Mouse (Mus musculus) embryonic facial prominence, embryonic 15.5 days (tissue): ENCODE data around the gene Pirb. TPM values are rescaled to one million over a fixed set of nuclear protein-coding genes. Genes with fewer than 3 reads are reported as not detected.

ENCODE experiments used
- ATAC-seq: fragments of 200-750 bp; cut with Nextera tagmentation; 2 replicates; pipeline ENCODE4 v1.8.0; 2017; ENCODE audit warnings: low read depth, moderate TSS enrichment; ENCODE audit not compliant: insufficient number of reproducible peaks, low FRiP score, low TSS enrichment
- H3K27ac ChIP-seq: fragments of 300-500 bp; sonication (generic); replicated peaks from 2 replicates; pipeline ENCODE4 v1.5.1; 2015; ENCODE audit warnings: mild to moderate bottlenecking, inconsistent platforms
- H3K27me3 ChIP-seq: fragments of 300-500 bp; sonication (generic); 2 replicates; pipeline ENCODE4 v1.6.1; 2015; ENCODE audit warnings: inconsistent platforms
- H3K36me3 ChIP-seq: fragments of 300-500 bp; sonication (generic); 2 replicates; pipeline ENCODE4 v1.6.1; 2015; ENCODE audit warnings: mild to moderate bottlenecking, inconsistent platforms
- H3K4me1 ChIP-seq: fragments of 300-500 bp; sonication (generic); 2 replicates; pipeline ENCODE4 v1.6.1; 2015; ENCODE audit warnings: inconsistent platforms
- H3K4me2 ChIP-seq: fragments of 300-500 bp; sonication (generic); replicated peaks from 2 replicates; pipeline ENCODE4 v1.6.1; 2015; ENCODE audit warnings: mild to moderate bottlenecking, inconsistent platforms
- H3K4me3 ChIP-seq: fragments of 300-500 bp; sonication (generic); replicated peaks from 2 replicates; pipeline ENCODE4 v1.5.1; 2015; ENCODE audit warnings: mild to moderate bottlenecking, inconsistent platforms
- H3K9ac ChIP-seq: fragments of 300-500 bp; sonication (generic); 2 replicates; pipeline ENCODE4 v1.6.1; 2015; ENCODE audit warnings: inconsistent platforms
- H3K9me3 ChIP-seq: fragments of 300-500 bp; sonication (generic); replicated peaks from 2 replicates; pipeline ENCODE4 v1.6.1; 2016; ENCODE audit warnings: inconsistent platforms
- WGBS: fragments of 180-500 bp; shearing (Covaris S2); methylation state at CpG from one replicate; pipeline ENCODE4 v1.1.7; 2015; 5-methylcytosine and 5-hydroxymethylcytosine counted together
- polyA plus RNA-seq: library from polyadenylated mRNA; unstranded; fragments of >200 nt; fragmentation: Nextera tagmentation; extraction: Ambion mirVana; gene quantifications from 2 replicates; pipeline ENCODE4 v1.2.1, GENCODE M21; 2015

Pirb gene
- polyA plus RNA-seq, 1 experiment from 2014 or later, result 1.4 TPM

DNA sequence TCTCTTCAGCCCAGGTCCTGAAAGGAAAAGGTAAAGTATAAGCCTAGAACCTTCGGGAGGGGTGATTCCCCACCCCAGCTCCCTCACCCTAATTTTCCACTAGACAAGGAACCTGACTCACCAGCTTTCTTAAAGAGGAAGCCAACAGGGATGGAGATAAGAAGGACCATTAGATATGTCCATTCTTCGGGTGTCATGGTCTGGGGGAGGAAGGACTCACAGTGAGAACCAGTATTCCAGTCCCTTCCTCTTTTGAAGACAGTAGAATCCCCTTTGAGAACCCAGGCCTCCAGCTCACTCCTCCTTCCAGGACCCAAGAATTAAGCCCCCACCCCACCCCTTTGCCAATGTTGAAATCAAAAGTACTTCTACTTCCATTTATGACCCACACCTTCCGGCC lies 28.3 kb downstream of the Pirb start:
- ATAC-seq, result no peak
- WGBS, result 29% methylated on average over 3 of the region's 3 CpGs

DNA sequence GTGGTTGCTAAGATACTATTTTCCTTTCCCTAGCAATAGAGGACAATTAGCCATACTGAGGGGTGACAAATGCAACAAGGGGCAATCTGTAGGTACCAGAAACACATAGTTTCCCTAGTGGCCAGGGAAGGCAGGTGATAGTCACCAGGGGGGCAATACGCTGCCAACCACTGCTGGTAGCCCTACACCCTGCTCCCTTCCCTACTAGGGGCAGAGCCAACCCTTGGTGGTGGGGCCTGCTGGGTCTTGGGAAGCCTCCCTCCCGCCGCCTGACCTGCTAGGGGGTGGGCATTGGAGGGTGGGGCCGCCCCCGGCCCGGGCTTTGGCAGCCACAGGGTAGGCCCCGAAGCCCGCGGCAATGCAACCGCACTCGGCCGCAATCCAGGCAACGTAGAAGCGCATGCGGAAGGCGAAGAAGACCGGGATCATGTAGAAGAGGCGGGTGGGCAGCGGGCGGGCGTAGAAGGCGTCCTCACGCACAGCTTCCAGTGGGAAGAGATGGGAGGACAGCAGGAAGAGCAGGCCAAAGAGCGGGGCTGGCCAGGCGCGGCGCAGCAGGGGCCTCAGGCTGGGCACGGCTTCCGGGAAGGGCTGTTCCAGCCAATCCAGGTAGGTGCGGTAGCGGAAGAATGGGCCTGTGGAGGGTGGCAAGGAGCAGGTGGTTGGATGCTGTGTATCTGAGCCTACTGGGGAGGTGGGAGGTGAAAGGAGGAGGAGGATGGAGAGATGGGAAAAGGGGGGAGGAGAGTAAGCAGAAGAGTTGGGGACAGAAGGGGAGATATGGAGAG lies 34.6 kb downstream of the Pirb start:
- Histone ChIP-seq H3K27ac (no peak overlapping the region), H3K9ac (no peak overlapping the region), H3K27me3 (no peaks in the 10 kb centered on the region), H3K4me2 (no peak overlapping the region), H3K4me1 (no peaks in the 10 kb centered on the region), H3K9me3 (no peaks in the 10 kb centered on the region), H3K36me3 (peaks cover 64% of the 10 kb centered on the region), H3K4me3 (no peak overlapping the region)
- no peak for ATAC-seq
- 79% methylated on average over 31 of the region's 31 CpGs for WGBS

More for the DNA sequence above, 28.3 kb downstream of the Pirb start:
- Histone ChIP-seq H3K9ac (peak overlapping the region; percentile 88), H3K4me3 (peak overlapping the region; percentile 72), H3K4me1 (peaks cover 16% of the 10 kb centered on the region), H3K4me2 (peak overlapping the region; percentile 87), H3K27me3 (no peaks in the 10 kb centered on the region), H3K36me3 (peaks cover 27% of the 10 kb centered on the region), H3K27ac (peak overlapping the region; percentile 97), H3K9me3 (no peaks in the 10 kb centered on the region)

DNA sequence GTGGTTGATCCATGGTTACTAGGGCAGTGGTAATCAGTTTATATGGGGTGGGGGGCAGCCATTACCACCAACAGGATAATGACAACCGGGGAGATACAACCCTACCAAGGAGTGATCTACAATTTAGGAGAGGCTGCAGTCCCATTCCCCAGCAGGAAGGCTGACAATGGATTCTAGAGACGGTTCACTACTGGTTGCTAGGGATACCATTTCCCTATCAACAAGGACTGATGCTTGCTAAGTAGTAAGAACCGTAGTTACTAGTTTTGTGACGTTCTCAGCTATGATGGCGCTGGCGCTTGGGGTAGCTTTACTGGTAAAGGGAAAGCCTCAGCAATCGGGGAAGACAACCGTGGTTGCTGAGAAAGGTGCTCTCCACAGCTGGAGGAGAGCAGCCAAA lies 35.5 kb downstream of the Pirb start:
- WGBS, result 90% methylated on average over 8 of the region's 8 CpGs

DNA sequence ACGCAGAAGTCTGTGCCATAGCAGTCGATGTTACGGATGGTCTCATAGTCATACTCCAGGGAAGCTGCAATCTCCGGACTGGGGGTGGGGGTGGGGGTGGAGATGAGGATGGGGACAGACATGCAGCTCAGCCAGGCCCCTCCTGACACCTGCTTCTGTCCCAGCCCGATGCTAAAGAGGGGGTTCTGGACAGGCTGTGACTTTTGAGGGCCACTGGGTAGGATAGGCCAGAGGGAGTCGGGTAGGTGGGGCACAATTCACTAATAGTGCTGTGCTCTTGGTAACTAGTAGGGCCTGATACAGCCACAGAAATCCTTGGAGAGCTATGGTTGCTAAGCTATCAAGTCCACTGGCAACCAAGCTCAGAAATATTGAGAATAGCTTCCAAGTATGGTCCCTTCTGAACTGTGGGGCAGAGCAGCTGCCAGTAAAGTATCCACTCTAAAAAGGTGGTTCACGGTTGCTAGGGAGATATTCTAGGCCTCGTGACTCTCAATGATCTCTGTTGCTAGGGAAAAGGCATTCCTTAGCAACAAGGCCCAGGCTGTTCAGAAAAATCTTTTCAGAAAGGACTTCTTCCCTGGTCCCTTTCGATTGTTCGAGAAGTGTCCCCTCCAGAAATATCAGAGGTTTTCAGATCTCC lies 36.2 kb downstream of the Pirb start:
- no peak overlapping the region for H3K4me2 ChIP-seq
- H3K4me3 ChIP-seq, result no peak overlapping the region
- H3K9me3 ChIP-seq, result no peaks in the 10 kb centered on the region
- H3K4me1 ChIP-seq, result no peaks in the 10 kb centered on the region
- ATAC-seq, result no peak
- peaks cover 57% of the 10 kb centered on the region for H3K36me3 ChIP-seq
- H3K27me3 ChIP-seq, result no peaks in the 10 kb centered on the region
- no peak overlapping the region for H3K27ac ChIP-seq
- 89% methylated on average over 10 of the region's 10 CpGs for WGBS
- H3K9ac ChIP-seq, result no peak overlapping the region

More for the DNA sequence above, 35.5 kb downstream of the Pirb start:
- Histone ChIP-seq H3K9ac (no peak overlapping the region), H3K36me3 (peaks cover 60% of the 10 kb centered on the region), H3K9me3 (no peaks in the 10 kb centered on the region), H3K27ac (no peak overlapping the region), H3K27me3 (no peaks in the 10 kb centered on the region), H3K4me2 (no peak overlapping the region), H3K4me3 (no peak overlapping the region), H3K4me1 (no peaks in the 10 kb centered on the region)
- ATAC-seq, result no peak

DNA sequence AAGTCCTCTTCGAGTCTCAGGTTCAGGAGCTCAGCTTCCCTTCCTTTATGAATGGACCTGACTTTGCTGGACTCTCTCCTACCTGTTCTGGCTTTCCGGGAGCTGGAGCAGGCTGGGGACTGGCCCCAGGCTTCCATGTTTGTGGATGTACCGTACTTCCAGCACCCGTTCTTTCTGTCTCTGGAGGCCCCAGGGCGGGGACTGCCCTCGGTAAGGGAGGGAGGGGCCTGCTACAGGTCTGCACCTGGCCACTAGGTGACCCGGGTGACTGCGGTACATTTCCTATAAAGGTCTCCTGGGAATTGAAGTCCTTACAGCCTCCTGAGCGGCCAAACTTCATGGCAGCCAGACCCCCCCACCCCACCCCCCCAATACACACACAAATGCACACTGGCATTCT lies 42.8 kb downstream of the Pirb start, which contains the start of gene Tmc4:
Gene Tmc4 (minus strand): TSS at position 212 of the 400 bp plus-strand sequence.
- no peaks in the 10 kb centered on the region for H3K27me3 ChIP-seq
- H3K27ac ChIP-seq, result no peak within 1 kb of the TSS
- peaks cover 15% of the 10 kb centered on the region; the same call in 1 of the 2 replicates for H3K36me3 ChIP-seq
- ATAC-seq, result no peak
- no peak within 1 kb of the TSS for H3K9ac ChIP-seq
- H3K9me3 ChIP-seq, result no peaks in the 10 kb centered on the region
- no peak within 1 kb of the TSS for H3K4me3 ChIP-seq
- WGBS, result 43% methylated on average over 9 of the region's 9 CpGs
- H3K4me1 ChIP-seq, result no peaks in the 10 kb centered on the region
- no peak within 1 kb of the TSS for H3K4me2 ChIP-seq

DNA sequence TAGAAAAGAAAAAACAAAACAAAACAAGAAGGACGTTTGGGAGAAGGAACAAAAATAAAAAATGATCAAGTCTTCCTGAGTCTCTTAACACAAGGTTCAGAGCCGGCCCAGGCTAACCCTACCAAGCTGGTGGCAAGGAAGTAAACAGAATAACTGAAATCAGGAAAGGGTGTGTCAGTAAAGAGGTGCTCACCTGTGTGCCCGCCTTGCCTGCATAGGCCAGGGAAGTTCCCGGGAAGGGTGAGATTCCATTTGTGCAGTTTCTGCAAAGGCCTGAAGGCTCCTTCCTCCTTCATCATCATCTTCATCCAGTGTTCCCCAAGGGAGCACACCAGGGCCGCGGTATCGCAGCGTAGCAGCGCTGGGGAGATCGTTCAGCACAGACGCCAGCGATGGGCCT lies 43.8 kb downstream of the Pirb start:
- H3K27me3 ChIP-seq, result no peaks in the 10 kb centered on the region
- H3K36me3 ChIP-seq, result peaks cover 11% of the 10 kb centered on the region; the same call in 1 of the 2 replicates
- WGBS, result 86% methylated on average over 12 of the region's 12 CpGs
- no peak overlapping the region for H3K9ac ChIP-seq
- H3K9me3 ChIP-seq, result no peaks in the 10 kb centered on the region
- H3K4me1 ChIP-seq, result no peaks in the 10 kb centered on the region
- H3K4me2 ChIP-seq, result no peak overlapping the region
- no peak for ATAC-seq
- no peak overlapping the region for H3K4me3 ChIP-seq
- no peak overlapping the region for H3K27ac ChIP-seq

DNA sequence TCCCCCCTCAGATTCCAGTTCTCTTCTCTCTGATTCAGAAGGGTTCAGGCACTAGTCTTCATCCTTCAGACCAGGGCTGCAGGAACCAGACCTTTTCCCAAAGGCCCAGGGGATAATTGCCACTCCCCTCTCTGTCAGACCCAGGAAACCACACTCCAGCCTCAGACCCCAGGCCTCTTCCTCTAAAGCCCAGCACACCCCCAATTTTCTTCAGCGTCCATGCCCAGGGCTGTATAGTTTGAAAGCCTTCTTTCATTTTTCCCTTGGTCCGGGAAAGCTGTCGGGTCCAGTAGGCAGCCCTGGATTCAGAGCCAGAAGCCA lies 45.0 kb downstream of the Pirb start:
- Histone ChIP-seq H3K9me3 (no peaks in the 10 kb centered on the region), H3K4me2 (no peak overlapping the region), H3K9ac (no peak overlapping the region), H3K27me3 (no peaks in the 10 kb centered on the region), H3K27ac (no peak overlapping the region), H3K4me3 (no peak overlapping the region), H3K36me3 (peaks cover 7% of the 10 kb centered on the region; the same call in 1 of the 2 replicates), H3K4me1 (no peaks in the 10 kb centered on the region)
- no peak for ATAC-seq
- WGBS, result 76% methylated on average over 3 of the region's 3 CpGs

DNA sequence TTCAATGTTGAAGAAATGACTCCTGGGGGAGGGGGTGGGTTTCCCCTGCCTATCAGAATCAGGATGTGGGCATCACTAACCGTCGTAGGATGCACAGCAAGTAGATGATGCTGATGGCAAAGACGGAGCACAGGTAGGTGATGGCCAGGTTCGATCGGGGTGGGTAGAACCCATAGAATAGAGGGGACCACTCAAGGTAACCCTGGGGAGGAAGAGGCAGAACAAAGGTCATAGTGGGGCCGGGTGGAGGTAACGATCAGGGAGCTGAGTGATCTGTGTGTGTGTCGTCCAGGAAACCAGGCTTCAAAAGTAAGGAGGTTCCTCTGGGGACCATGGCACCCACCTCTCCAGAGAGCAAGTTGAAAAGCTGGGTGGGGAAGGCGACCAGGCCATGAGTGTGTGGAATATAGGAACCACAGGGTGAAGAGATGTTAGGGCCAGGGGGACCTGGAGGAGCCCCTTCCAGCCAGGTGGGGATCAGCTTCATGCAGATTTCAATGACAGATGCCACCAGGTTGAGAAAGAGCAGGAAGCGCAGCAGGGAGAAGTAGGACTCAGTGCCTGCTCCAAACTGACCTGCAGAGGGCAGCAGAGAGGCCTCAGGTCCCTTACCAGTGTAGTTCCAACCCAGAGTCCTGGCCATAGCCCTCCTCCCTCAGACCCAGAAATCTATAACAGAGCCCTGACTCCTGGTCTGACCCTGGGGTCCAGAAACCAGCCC lies 45.5 kb downstream of the Pirb start:
- H3K9ac ChIP-seq, result no peak overlapping the region
- no peaks in the 10 kb centered on the region for H3K9me3 ChIP-seq
- H3K27me3 ChIP-seq, result no peaks in the 10 kb centered on the region
- 75% methylated on average over 10 of the region's 10 CpGs for WGBS
- no peak overlapping the region for H3K27ac ChIP-seq
- H3K4me1 ChIP-seq, result no peaks in the 10 kb centered on the region
- peaks cover 5% of the 10 kb centered on the region; the same call in 1 of the 2 replicates for H3K36me3 ChIP-seq
- H3K4me2 ChIP-seq, result no peak overlapping the region
- no peak overlapping the region for H3K4me3 ChIP-seq
- ATAC-seq, result peak; percentile 48

DNA sequence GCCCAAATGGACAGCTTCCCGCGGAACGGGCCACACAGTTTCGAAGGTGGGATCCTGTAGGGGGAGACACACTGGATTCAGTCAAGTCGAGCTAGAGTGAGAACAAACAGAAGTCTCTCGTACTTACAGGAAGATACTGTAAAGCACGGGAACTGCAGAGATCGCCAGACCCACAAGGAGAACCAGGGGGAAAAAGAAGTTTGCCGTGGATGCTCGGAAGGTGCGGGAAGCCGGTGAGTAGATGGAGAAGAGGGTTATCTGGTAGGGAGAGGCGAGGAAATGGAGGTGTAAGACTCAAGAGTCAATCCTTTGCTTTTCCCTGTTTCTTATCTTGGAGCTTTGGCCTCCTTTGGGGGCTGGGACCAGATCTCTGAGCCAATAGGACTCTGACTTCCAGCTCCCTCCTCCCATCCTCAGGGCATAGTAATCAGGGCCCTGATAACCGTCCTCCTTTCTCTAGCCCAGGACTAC lies 53.2 kb downstream of the Pirb start:
- Histone ChIP-seq H3K36me3 (peaks cover 19% of the 10 kb centered on the region), H3K4me1 (peaks cover 30% of the 10 kb centered on the region), H3K4me3 (peak overlapping the region; percentile 16), H3K9ac (no peak overlapping the region), H3K27ac (0 out of 2 replicates have a peak overlapping the region, but pooled peaks have one; percentile 28), H3K27me3 (no peaks in the 10 kb centered on the region), H3K4me2 (0 out of 2 replicates have a peak overlapping the region, but pooled peaks have one; percentile 10), H3K9me3 (no peaks in the 10 kb centered on the region)
- WGBS, result 22% methylated on average over 14 of the region's 14 CpGs
- no peak for ATAC-seq

DNA sequence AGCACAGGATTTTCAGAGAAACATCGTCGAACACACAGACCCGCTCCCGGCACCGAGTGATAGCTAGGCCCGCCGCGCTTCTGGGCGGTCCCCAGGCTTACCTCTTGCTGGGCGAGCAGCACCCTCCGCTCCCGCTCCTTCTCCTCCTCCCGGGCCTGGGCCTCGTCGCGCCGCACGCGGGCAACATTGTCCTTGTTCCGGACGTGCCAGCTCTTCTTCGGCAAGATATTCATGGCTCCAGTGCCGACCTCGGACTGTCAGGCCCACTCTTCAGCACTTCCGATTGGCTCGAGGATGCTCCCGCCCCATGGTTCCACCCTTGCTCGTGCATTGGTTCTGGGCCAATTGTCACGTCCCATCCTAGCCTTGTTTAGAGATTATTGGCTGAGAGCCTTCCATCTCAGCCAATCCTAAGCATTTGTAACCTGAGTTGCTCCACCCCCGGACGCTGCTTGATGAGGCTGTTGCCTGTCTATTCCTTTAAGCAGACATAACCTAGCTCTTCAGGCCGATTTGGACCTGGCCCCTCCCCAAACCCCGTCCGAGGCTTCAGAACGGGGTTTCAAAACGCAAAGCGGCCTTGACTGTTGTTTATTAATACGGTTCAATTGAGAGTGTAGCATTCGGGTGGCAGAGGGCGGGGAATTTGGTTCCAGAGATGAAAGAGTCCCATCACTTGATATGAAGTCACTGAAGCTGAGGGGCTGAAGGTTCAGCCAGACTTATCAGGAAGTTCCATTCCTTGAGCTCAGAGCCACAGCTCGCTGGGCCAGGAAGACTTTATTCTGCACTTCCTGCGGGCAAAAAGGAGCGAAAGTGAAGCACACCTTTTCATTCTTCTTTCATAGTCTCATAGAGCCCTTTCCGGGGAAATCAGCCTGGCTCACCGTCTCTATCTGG lies 54.7 kb downstream of the Pirb start, which contains the start of gene Leng1:
Gene Leng1 (minus strand): TSS at position 626 of the 900 bp plus-strand sequence.
- Histone ChIP-seq H3K4me2 (peak within 1 kb of the TSS; percentile 83), H3K4me3 (peak within 1 kb of the TSS; percentile 78), H3K27me3 (no peaks in the 10 kb centered on the region), H3K36me3 (peaks cover 32% of the 10 kb centered on the region), H3K4me1 (peaks cover 30% of the 10 kb centered on the region), H3K27ac (peak within 1 kb of the TSS; percentile 95), H3K9ac (peak within 1 kb of the TSS; percentile 87), H3K9me3 (no peaks in the 10 kb centered on the region)
- WGBS, result 2% methylated on average over 45 of the region's 45 CpGs
- ATAC-seq, result peak; percentile 98
